Mouse (Mus musculus) megakaryocyte-erythroid progenitor cell, adult 5-6 weeks (primary cell): ENCODE data around the gene Ankrd31. TPM values are rescaled to one million over a fixed set of nuclear protein-coding genes. Genes with fewer than 3 reads are reported as not detected.
"Not testable (repeated sequence)": the region's sequence is repeated elsewhere in the genome, so short reads cannot be mapped to it uniquely, and the experiment has no call there.

ENCODE experiments used
- ATAC-seq: replicated peaks from 2 replicates; pipeline ENCODE4 v1.8.0; 2016; ENCODE audit warnings: mild to moderate bottlenecking, inconsistent platforms; ENCODE audit not compliant: severe bottlenecking, poor library complexity, low FRiP score, low TSS enrichment
- total RNA-seq, 2 experiments: library from RNA; stranded (forward) in 1 of 2; stranded (reverse) in 1 of 2; fragments of 200-1000, 215-1000 nt in 1 of 2; fragments of >200 nt in 1 of 2; fragmentation: Nextera tagmentation in 1 of 2; gene quantifications; 2 replicates each; pipeline ENCODE4 v1.2.3; 2014 to 2017

The Ankrd31 gene
- total RNA-seq, 2 experiments from 2014 or later, result not detected

DNA sequence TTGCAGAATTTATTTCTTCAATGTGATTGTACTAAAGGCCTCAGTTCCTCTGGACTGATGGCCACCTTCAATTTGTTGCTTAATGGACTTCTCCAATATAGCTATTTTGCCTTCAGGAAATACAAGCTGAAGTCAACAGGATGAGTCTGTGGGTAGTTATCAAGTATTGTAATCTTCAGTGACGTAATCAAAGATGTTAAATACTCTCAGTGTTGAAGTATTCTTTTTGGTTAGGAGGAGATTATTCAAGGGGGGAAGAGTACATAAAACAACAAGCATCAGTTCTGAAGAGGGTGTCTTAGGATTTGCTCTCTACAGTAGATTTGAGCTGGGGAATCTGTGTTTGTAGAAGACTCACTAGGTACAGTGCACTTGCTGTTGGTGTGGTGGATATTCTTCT lies 101.7 kb downstream of the Ankrd31 start:
- no peak for ATAC-seq

DNA sequence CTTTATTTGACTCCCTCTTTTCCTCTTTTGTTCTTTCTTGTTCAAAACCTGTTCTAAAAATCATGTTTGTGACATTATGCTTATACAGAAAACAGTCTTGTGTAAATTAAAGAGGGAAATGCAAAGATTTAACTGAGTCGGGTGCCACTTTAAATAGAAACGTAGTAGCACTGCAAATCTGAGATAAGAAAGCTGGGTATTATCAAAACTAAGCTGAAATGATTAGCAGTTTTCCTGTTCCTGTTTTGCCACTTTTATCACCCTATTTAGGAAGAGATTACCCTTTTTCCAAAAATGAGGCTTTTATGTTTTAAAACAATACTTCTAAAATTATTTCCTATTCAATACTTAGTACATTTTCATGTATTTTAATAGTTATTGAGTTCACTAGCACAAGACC lies 104.1 kb downstream of the Ankrd31 start:
- ATAC-seq, result no peak

DNA sequence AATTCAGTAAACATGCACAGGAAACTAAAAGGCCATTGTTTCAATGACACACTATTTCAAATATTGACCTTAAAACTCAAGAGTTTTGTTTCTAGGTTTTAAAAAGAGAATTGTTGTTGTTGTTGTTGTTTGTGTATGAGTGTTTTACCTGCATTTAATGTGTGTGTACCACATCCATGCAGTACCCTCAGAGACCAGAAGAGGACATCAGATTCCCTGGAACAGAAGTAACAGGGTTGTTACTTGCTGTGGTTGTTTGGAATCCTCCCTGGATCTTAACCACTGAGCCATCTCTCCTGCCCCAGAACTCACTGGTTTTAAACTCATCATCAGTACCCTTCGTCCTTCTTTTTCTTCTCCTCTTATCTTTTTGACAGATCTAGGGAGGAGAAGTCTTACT lies 105.2 kb downstream of the Ankrd31 start:
- 0 out of 2 replicates have a peak, but pooled peaks have one; percentile 47 for ATAC-seq

GRCm38 (mm10) chr13:96855191-96855590 lies 107.1 kb downstream of the Ankrd31 start:
- peak; percentile 71; the same call in 1 of the 2 replicates for ATAC-seq

- no peak for ATAC-seq
Observed at GRCm38 (mm10) chr13:96859161-96859560, 111.1 kb downstream of the Ankrd31 start.

DNA sequence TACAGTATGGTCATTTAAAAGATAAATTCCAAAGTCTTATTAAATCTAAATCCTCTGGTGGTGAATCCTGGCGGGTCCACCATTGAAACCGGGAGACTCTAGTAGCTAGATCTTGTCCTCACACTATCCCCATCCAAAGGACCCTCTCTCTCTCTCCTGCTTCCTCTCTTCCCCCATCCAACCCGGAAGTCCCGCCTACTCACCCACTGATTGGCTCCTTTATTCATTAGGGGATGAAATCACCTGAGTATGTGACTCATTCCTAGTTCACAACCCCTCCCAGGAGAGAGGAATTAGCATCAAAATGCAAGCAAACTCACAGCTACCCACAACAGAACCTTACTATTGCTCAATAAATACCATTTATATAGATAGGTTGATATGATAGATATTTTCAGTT lies 122.7 kb downstream of the Ankrd31 start:
- ATAC-seq, result no peak

- no peak for ATAC-seq
Observed at GRCm38 (mm10) chr13:96874071-96874470, 126.0 kb downstream of the Ankrd31 start.

DNA sequence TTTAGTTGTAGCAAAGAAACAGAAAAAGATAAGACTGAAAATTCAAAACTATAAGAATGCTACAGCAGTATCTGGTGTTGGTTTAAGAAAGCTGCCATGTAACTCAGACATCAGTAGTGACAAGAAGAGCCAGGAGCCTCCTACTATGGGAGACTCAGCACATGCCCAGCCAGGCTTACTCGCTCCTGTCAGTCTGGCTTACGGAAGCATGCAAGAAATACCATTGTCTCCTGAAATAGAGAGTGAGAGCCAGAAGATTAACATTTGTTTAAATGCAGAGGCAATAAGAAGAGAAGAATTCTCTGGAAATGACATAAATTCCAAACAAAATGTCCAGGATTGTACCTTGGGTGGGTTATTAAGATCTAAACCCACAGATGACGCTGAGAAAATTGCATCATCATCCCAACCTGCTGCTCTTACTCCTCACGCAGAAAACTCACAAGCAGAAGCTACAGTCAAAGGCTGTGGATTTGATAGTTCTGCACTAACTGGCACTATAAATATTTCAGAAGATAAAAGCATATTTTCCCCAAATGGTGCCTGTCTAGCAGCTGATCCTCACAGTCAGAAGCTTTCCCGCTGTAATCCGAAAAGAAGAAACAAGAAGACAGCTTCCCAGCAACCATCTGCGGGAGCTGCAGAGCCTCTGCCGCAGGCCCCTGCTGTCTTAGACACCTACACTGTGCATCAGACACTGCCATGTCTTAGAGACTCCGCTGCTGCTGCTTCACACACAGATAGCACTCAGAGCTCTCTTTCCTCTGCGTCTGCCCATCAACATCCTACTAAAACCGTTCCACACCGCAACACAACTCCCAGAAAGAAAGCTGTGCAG lies 130.4 kb downstream of the Ankrd31 start:
- ATAC-seq, result no peak

DNA sequence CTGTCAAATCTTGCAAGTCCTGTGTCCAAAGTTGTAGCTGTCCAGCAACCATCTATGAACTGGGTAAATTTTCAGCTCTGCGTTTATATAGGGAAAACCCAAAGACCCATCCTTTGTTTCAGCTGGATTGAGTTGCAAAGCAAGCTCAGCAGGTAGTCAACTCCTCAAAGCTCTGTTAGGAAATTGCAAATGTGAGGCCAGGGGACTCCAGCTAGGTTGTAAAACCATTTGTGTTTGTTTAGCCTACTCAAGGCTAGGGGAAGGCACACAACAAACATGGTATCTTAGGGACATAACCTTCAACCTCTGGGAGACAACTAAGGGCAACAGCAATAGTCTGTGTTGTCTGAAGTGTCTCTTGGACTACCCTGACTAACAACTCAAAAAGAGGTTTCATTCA lies 136.5 kb downstream of the Ankrd31 start:
- ATAC-seq, result no peak

DNA sequence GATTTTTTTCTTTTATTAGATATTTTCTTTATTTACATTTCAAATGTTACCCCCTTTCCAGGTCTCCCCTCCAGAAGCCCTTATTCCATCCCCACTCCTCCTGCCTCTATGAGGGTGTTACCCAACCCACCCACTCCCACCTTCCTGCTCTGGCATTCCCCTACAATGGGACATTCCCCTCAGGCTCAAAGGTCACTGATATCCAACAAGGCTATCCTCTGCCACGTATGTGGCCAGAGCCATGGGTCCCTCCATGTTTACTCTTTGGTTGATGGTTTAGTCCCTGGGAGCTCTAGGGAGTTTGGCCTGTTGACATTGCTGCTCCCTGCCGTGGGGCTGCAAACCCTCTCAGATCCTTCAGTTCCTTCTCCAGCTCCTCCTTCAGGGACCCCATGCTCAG lies 141.9 kb downstream of the Ankrd31 start:
- ATAC-seq, result no peak

DNA sequence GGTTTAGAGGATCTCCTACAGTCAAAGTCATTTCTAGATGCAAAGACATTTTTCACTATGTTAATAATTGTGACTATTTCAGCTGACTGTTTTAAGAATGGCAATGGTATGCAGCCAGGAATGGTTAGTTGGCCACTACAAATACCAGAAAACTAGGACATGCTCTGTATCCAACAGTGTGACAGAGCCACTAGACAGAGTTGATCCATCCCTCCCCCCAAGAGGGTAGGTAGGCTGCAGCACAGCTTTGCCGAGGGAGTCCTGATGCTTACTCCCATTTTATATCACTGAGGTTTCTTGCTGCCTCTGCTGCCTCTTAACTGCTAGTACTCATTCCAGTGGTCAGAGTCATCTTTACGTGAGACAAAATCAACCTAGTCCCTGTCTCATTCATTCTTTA lies 147.1 kb downstream of the Ankrd31 start:
- ATAC-seq, result no peak

DNA sequence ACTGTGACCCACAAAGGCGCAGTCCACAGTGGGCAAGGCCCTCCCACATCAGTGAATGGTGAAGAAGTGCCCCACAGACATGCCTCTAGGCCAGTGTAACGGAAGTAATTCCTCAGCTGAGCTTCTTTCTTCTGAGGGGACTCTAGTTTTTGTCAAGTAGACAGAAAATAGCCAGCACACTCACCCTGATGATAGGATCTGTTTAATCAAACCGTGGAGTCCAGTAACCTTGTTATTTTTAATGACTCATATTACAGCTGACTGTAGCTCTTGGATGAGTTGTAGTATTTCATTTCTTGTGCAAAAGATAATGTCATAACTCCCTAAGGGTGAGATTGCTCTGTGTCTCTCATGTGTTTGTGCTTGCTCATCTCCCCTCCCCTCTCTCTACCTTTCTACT lies 158.6 kb downstream of the Ankrd31 start:
- ATAC-seq, result no peak

DNA sequence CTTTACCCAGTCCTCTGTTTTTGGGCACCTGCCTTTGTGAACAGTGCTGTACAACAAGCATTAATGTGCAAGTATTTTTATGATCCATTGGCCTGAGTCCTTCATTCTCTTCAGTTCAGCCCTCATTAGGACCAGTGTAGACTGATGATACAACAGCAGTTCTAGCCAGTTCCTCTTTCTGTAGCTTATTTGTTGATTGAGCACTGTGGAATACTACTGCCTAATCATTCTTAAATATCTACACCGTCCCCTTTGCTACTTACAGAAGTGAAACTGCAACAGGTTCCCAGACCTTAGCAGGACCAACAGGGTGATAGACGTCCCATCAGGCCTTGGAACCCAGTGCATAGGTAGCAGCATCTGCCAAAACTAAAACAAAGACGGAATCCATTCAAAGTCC lies 163.1 kb downstream of the Ankrd31 start:
- ATAC-seq, result no peak

GRCm38 (mm10) chr13:96923134-96923533 lies 175.1 kb downstream of the Ankrd31 start:
- not testable (repeated sequence) for ATAC-seq

- peak; percentile 88 for ATAC-seq
Observed at GRCm38 (mm10) chr13:96923999-96924961, 176.2 kb downstream of the Ankrd31 start, which contains the start of gene Gcnt4. TSS of gene Gcnt4 (plus strand) at chr13:96924689.

- no peak for ATAC-seq
Observed at GRCm38 (mm10) chr13:96924985-96925745, 177.1 kb downstream of the Ankrd31 start.

- ATAC-seq, result no peak
Observed at GRCm38 (mm10) chr13:96925991-96926725, 178.1 kb downstream of the Ankrd31 start.

DNA sequence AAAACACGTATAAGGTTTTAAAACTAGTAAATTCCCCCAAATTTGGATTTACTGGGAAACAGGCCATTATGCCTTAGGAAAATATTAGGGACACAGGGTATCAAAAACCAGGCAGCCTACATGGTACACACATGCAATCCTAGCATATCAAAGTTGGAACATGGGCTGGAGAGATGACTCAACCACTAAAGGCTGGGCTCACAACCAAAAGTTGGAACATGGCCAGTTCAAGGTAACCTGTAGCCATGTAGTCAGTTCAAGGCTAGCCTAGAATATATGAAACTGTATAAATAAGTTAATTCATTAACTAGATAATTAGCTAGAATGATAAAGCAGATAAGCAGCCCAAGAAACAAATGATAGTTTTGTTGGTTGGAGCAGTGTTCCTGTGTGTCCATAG lies 179.7 kb downstream of the Ankrd31 start:
- no peak for ATAC-seq
